Mouse (Mus musculus) C2C12 (cell line): ENCODE measurements at regions not wholly inside any gene's neighbourhood (a gene's known extent, or its start where the extent isn't known, plus 50 kb on each side); places are given as distances from the start of the nearest gene placed in this dataset.

Experiments used
- H3K27me3 ChIP-seq: one replicate; pipeline ENCODE4 v1.6.1; 2011; ENCODE audit not compliant: control insufficient read depth, insufficient read depth, insufficient read length
- H3K36me3 ChIP-seq: one replicate; pipeline ENCODE4 v1.6.1; 2011; ENCODE audit not compliant: control insufficient read depth, insufficient read depth
- H3K4me3 ChIP-seq: one replicate; pipeline ENCODE4 v1.5.1; 2011; ENCODE audit warnings: mild to moderate bottlenecking, control low read depth; ENCODE audit not compliant: poor library complexity, insufficient read depth, severe bottlenecking
- H3K79me2 ChIP-seq: one replicate; pipeline ENCODE4 v1.6.1; 2011; ENCODE audit not compliant: control insufficient read depth, insufficient read depth
- H3K79me3 ChIP-seq: one replicate; pipeline ENCODE4 v1.6.1; 2011; ENCODE audit warnings: low read depth, control low read depth
- H3ac ChIP-seq: one replicate; pipeline ENCODE3; 2011; ENCODE audit warnings: low read depth; ENCODE audit not compliant: control insufficient read depth, insufficient read length
- CEBPB ChIP-seq: IDR thresholded peaks from one replicate; pipeline ENCODE4 v1.6.1; 2011; ENCODE audit warnings: low read depth, mild to moderate bottlenecking, control low read depth, moderate library complexity
- CTCF ChIP-seq: IDR thresholded peaks from one replicate; pipeline ENCODE4 v1.5.1; 2011; ENCODE audit not compliant: control insufficient read depth, insufficient read depth, insufficient read length
- FOSL1 ChIP-seq: IDR thresholded peaks from one replicate; pipeline ENCODE4 v1.8.0; 2011; ENCODE audit warnings: mild to moderate bottlenecking, low read length; ENCODE audit not compliant: poor library complexity, insufficient read depth, severe bottlenecking
- MAX ChIP-seq: IDR thresholded peaks from one replicate; pipeline ENCODE4 v1.6.1; 2011; ENCODE audit warnings: mild to moderate bottlenecking, control low read depth
- MYOD1 ChIP-seq: IDR thresholded peaks from one replicate; pipeline ENCODE4 v1.6.1; 2011; ENCODE audit warnings: low read depth; ENCODE audit not compliant: control insufficient read depth, insufficient read length
- MYOG ChIP-seq: IDR thresholded peaks from one replicate; pipeline ENCODE4 v1.6.1; 2011; ENCODE audit not compliant: control insufficient read depth, insufficient read length; ENCODE audit errors: extremely low read depth
- USF1 ChIP-seq: IDR thresholded peaks from one replicate; pipeline ENCODE4 v1.6.1; 2011; ENCODE audit warnings: low read depth, mild to moderate bottlenecking, control low read depth, moderate library complexity

DNA sequence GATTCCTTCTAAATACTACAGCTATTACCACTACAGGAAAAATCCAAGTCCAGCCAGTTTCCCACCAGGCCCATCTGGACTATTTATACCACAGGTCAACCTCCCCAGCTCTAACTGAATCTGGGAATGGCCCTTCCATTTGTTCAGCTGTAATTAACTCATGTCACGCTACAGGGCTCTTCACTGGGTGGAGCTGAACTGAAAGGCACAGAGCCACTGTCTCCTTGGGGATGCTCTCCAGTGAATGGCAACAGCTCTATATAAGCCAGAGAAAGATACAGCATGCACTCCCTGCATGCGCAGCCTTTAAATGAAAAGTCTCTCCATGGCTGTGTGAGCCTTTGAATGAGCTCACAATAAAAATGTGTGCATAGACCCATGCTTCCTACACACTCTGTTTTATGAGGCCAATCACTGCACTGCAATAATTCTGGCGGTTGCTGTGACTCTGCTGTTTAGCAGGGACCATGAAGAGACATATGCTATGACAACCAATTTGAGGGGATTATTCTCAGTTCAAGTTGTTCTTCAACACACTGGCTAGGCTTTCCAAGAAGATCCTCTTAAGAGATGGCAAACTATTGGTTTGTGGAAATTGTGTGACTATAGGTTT, 376.3 kb upstream of the Kif18a start:
- Histone ChIP-seq H3K36me3 (no peaks in the 10 kb centered on the region), H3K27me3 (no peaks in the 10 kb centered on the region), H3K79me2 (no peaks in the 10 kb centered on the region), H3ac (no peak overlapping the region), H3K79me3 (no peaks in the 10 kb centered on the region), H3K4me3 (no peak overlapping the region)
- TF ChIP-seq MYOG, result no peak
- TF ChIP-seq MAX, result no peak
- no peak for TF ChIP-seq CTCF
- TF ChIP-seq FOSL1, result no peak
- TF ChIP-seq MYOD1, result no peak
- TF ChIP-seq CEBPB, result no peak
- no peak for TF ChIP-seq USF1

DNA sequence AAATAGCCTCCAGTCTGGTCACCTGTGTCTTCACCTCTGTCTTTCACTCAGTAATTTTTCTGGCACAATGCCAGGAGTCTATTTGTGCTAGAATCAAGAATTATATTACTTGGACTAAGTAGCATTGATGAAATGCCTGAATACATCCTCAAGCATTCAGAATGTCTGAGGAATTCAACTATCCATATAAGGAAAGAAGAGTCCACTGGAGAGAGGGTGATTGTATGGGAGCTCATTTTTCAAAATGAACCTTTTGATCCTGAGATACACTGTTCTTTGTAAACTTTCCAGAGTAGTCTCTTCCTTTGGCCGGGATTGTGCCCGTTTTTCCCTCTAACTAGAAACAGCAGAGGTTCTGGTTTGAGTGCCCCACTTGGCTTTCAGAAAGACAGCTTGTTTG, 367.0 kb upstream of the Kif18a start:
- no peak overlapping the region for H3ac ChIP-seq
- H3K4me3 ChIP-seq, result no peak overlapping the region
- no peaks in the 10 kb centered on the region for H3K36me3 ChIP-seq
- no peaks in the 10 kb centered on the region for H3K79me3 ChIP-seq
- no peak for TF ChIP-seq MAX
- no peak for TF ChIP-seq MYOG
- TF ChIP-seq MYOD1, result no peak
- TF ChIP-seq USF1, result no peak
- TF ChIP-seq CTCF, result no peak
- TF ChIP-seq FOSL1, result no peak
- no peak for TF ChIP-seq CEBPB
- no peaks in the 10 kb centered on the region for H3K79me2 ChIP-seq
- H3K27me3 ChIP-seq, result no peaks in the 10 kb centered on the region

DNA sequence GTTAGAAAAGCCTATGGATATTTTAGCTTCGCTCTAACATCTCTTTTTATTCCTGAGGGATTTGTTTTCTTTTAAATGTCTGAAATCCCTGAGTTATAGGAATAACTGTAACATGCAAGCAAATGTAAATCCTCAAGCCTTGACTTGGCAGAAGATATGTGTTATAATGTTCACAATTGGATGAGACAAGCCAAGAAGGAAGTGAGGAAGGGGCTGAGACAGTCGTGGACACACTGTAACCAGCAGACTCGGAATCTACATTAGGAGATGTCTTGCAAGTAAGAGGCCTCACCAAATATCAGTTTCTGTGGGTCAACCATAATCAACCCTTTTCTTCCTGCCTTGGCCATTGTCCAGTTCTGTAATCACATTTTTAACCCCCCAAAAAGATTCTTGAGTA, 366.6 kb upstream of the Kif18a start:
- TF ChIP-seq MYOD1 (no peak), MYOG (no peak), FOSL1 (no peak), CEBPB (no peak), MAX (no peak), USF1 (no peak), CTCF (no peak)
- Histone ChIP-seq H3K79me3 (no peaks in the 10 kb centered on the region), H3K36me3 (no peaks in the 10 kb centered on the region), H3K4me3 (no peak overlapping the region), H3ac (no peak overlapping the region), H3K79me2 (no peaks in the 10 kb centered on the region), H3K27me3 (no peaks in the 10 kb centered on the region)

DNA sequence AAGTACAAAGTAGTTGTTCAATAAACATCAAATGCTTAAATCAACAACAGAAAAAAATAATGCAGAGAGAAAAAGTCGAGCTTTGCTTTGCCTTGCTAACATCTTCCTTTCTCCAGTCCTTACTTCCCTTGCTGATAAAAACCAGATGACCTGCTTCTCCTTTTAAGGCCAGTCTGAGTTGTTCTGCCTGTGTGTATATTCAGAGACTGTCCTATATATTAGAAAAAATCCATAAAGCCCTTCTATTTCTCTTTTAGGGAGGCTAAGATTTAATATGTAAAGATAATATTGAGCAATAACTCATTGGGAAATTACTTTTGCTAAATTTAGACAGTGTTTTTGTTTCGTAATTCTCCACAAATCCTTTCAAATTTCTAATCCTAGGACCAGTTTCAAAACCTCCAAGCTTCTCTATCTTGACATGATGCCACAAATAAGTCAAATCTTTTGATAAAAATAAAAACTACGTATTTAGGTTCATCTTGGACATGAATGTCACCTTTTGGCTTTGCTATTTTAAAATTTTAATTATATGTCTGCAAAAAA, 361.0 kb upstream of the Kif18a start:
- no peak for TF ChIP-seq CTCF
- no peak for TF ChIP-seq FOSL1
- TF ChIP-seq MYOD1, result no peak
- TF ChIP-seq CEBPB, result no peak
- no peak for TF ChIP-seq USF1
- TF ChIP-seq MYOG, result no peak
- TF ChIP-seq MAX, result no peak

DNA sequence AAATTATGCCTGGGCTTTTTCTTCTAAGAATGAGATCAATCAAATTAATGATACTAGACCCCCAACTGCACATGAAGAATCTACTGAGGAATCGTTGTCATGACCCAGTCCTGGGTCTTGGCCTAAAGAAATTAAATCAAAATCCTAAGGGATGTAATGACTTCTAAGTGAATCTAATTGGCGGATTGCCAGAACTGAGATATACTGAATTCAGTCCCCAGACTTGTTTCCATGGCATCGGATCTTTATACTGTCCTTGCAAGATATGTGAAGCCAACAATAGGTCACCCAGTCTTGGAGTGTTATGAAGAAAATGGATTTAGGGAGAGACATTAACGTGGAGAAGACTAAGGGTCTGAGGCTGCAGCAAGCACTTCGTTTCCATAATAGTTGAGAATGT, 360.4 kb upstream of the Kif18a start:
- TF ChIP-seq USF1 (no peak), MYOG (no peak), CEBPB (no peak), CTCF (no peak), MAX (no peak), MYOD1 (no peak), FOSL1 (no peak)
- Histone ChIP-seq H3K4me3 (no peak overlapping the region), H3K36me3 (no peaks in the 10 kb centered on the region), H3K79me2 (no peaks in the 10 kb centered on the region), H3K27me3 (no peaks in the 10 kb centered on the region), H3ac (no peak overlapping the region), H3K79me3 (no peaks in the 10 kb centered on the region)

More for the DNA sequence above, 361.0 kb upstream of the Kif18a start:
- Histone ChIP-seq H3K27me3 (no peaks in the 10 kb centered on the region), H3K79me3 (no peaks in the 10 kb centered on the region), H3ac (no peak overlapping the region), H3K36me3 (no peaks in the 10 kb centered on the region), H3K4me3 (no peak overlapping the region), H3K79me2 (no peaks in the 10 kb centered on the region)
